Mouse (Mus musculus): ENCODE results near the gene Usp2. TPM values are rescaled to one million over a fixed set of nuclear protein-coding genes. Genes with fewer than 3 reads are reported as not detected.
A peak's percentile ranks its signal among the peaks of the same experiment; 100 is the strongest.

Gene Usp2
- polyA plus RNA-seq (2015; fragmentation: Nextera tagmentation; extraction: Ambion mirVana) = 48.5 and 66.0 TPM in 2 replicates

GRCm38 (mm10) chr9:44066785-44067225 lies at the start of gene Usp2:
Gene Usp2, plus strand, starts transcription at chr9:44067021.
- Histone ChIP-seq H3K36me3 (no peaks in the 10 kb centered on the region), H3K4me3 (peak within 1 kb of the TSS; percentile 58), H3K27me3 (replicated peaks) (no peaks in the 10 kb centered on the region), H3K4me2 (peak within 1 kb of the TSS; percentile 78), H3K27ac (replicated peaks) (peak within 1 kb of the TSS; percentile 8), H3K4me1 (peaks cover 44% of the 10 kb centered on the region), H3K9me3 (no peaks in the 10 kb centered on the region), H3K9ac (peak within 1 kb of the TSS; percentile 78)
- WGBS = under 1% methylated on average over 38 of the region's 38 CpGs
- ATAC-seq (ENCODE audit: extremely low read depth, insufficient number of reproducible peaks, low FRiP score, low TSS enrichment) = peak; percentile 84

GRCm38 (mm10) chr9:44017846-44018245 lies 49.0 kb upstream of the Usp2 start:
- H3K27ac ChIP-seq (replicated peaks) = no peak overlapping the region
- H3K9me3 ChIP-seq = no peaks in the 10 kb centered on the region
- 65% methylated on average over 5 of the region's 5 CpGs for WGBS

GRCm38 (mm10) chr9:44020001-44020400 lies 46.8 kb upstream of the Usp2 start:
- no peak overlapping the region for H3K4me2 ChIP-seq
- H3K9me3 ChIP-seq = no peaks in the 10 kb centered on the region
- H3K27me3 ChIP-seq (replicated peaks) = peaks cover 4% of the 10 kb centered on the region; the same call in 1 of the 2 replicates
- H3K9ac ChIP-seq = no peak overlapping the region
- H3K27ac ChIP-seq (replicated peaks) = no peak overlapping the region
- no peak for ATAC-seq (ENCODE audit: extremely low read depth, insufficient number of reproducible peaks, low FRiP score, low TSS enrichment)
- H3K4me3 ChIP-seq = no peak overlapping the region
- 61% methylated on average over 7 of the region's 7 CpGs for WGBS
- H3K36me3 ChIP-seq = no peaks in the 10 kb centered on the region
- H3K4me1 ChIP-seq = no peaks in the 10 kb centered on the region

More at GRCm38 (mm10) chr9:44017846-44018245, 49.0 kb upstream of the Usp2 start:
- peaks cover 4% of the 10 kb centered on the region; the same call in 1 of the 2 replicates for H3K27me3 ChIP-seq (replicated peaks)
- H3K4me3 ChIP-seq = no peak overlapping the region
- no peaks in the 10 kb centered on the region for H3K36me3 ChIP-seq
- no peak overlapping the region for H3K4me2 ChIP-seq
- no peak overlapping the region for H3K9ac ChIP-seq
- ATAC-seq (ENCODE audit: extremely low read depth, insufficient number of reproducible peaks, low FRiP score, low TSS enrichment) = no peak
- H3K4me1 ChIP-seq = peaks cover 4% of the 10 kb centered on the region; the same call in 1 of the 2 replicates

- H3K27ac ChIP-seq (replicated peaks) = no peak overlapping the region
- no peak overlapping the region for H3K4me3 ChIP-seq
- H3K9ac ChIP-seq = no peak overlapping the region
- H3K36me3 ChIP-seq = no peaks in the 10 kb centered on the region
- H3K27me3 ChIP-seq (replicated peaks) = peaks cover 4% of the 10 kb centered on the region; the same call in 1 of the 2 replicates
- no peak for ATAC-seq (ENCODE audit: extremely low read depth, insufficient number of reproducible peaks, low FRiP score, low TSS enrichment)
- H3K4me1 ChIP-seq = no peaks in the 10 kb centered on the region
- H3K9me3 ChIP-seq = no peaks in the 10 kb centered on the region
- 72% methylated on average over 8 of the region's 8 CpGs for WGBS
- H3K4me2 ChIP-seq = no peak overlapping the region
Observed at GRCm38 (mm10) chr9:44022100-44022847, 44.5 kb upstream of the Usp2 start.

- Histone ChIP-seq H3K36me3 (no peaks in the 10 kb centered on the region), H3K4me2 (no peak overlapping the region), H3K27me3 (replicated peaks) (peaks cover 4% of the 10 kb centered on the region; the same call in 1 of the 2 replicates), H3K9me3 (no peaks in the 10 kb centered on the region), H3K27ac (replicated peaks) (no peak overlapping the region), H3K4me1 (peaks cover 1% of the 10 kb centered on the region; the same call in 1 of the 2 replicates), H3K9ac (no peak overlapping the region), H3K4me3 (no peak overlapping the region)
- 74% methylated on average over 3 of the region's 3 CpGs for WGBS
- ATAC-seq (ENCODE audit: extremely low read depth, insufficient number of reproducible peaks, low FRiP score, low TSS enrichment) = no peak
Observed at GRCm38 (mm10) chr9:44024096-44024495, 42.7 kb upstream of the Usp2 start.

- 40% methylated on average over 5 of the region's 5 CpGs for WGBS
- Histone ChIP-seq H3K27me3 (replicated peaks) (no peaks in the 10 kb centered on the region; the same call in 1 of the 2 replicates), H3K9ac (no peak overlapping the region), H3K27ac (replicated peaks) (peak overlapping the region; percentile 41; the same call in 1 of the 2 replicates), H3K4me1 (peaks cover 10% of the 10 kb centered on the region; the same call in 1 of the 2 replicates), H3K36me3 (no peaks in the 10 kb centered on the region), H3K4me2 (no peak overlapping the region), H3K9me3 (no peaks in the 10 kb centered on the region), H3K4me3 (no peak overlapping the region)
- no peak for ATAC-seq (ENCODE audit: extremely low read depth, insufficient number of reproducible peaks, low FRiP score, low TSS enrichment)
Observed at GRCm38 (mm10) chr9:44029580-44030236, 37.1 kb upstream of the Usp2 start.

GRCm38 (mm10) chr9:44030646-44031045 lies 36.2 kb upstream of the Usp2 start:
- 0 out of 2 replicates have a peak overlapping the region, but pooled peaks have one; percentile 41 for H3K27ac ChIP-seq (replicated peaks)
- ATAC-seq (ENCODE audit: extremely low read depth, insufficient number of reproducible peaks, low FRiP score, low TSS enrichment) = no peak
- H3K9ac ChIP-seq = no peak overlapping the region
- no peak overlapping the region for H3K4me3 ChIP-seq
- H3K27me3 ChIP-seq (replicated peaks) = no peaks in the 10 kb centered on the region; the same call in 1 of the 2 replicates
- peaks cover 10% of the 10 kb centered on the region; the same call in 1 of the 2 replicates for H3K4me1 ChIP-seq
- H3K4me2 ChIP-seq = no peak overlapping the region
- no peaks in the 10 kb centered on the region for H3K9me3 ChIP-seq
- 76% methylated on average over 4 of the region's 4 CpGs for WGBS
- no peaks in the 10 kb centered on the region for H3K36me3 ChIP-seq

GRCm38 (mm10) chr9:44031079-44031478 lies 35.7 kb upstream of the Usp2 start:
- Histone ChIP-seq H3K36me3 (no peaks in the 10 kb centered on the region), H3K27me3 (replicated peaks) (no peaks in the 10 kb centered on the region; the same call in 1 of the 2 replicates), H3K4me1 (peaks cover 10% of the 10 kb centered on the region; the same call in 1 of the 2 replicates), H3K4me3 (no peak overlapping the region), H3K9me3 (no peaks in the 10 kb centered on the region), H3K9ac (no peak overlapping the region), H3K27ac (replicated peaks) (no peak overlapping the region), H3K4me2 (no peak overlapping the region)
- WGBS = 72% methylated on average over 5 of the region's 5 CpGs
- no peak for ATAC-seq (ENCODE audit: extremely low read depth, insufficient number of reproducible peaks, low FRiP score, low TSS enrichment)

GRCm38 (mm10) chr9:44031946-44032345 lies 34.9 kb upstream of the Usp2 start:
- Histone ChIP-seq H3K9ac (no peak overlapping the region), H3K36me3 (no peaks in the 10 kb centered on the region), H3K4me1 (peaks cover 10% of the 10 kb centered on the region; the same call in 1 of the 2 replicates), H3K4me3 (no peak overlapping the region), H3K4me2 (no peak overlapping the region), H3K27ac (replicated peaks) (no peak overlapping the region), H3K9me3 (no peaks in the 10 kb centered on the region), H3K27me3 (replicated peaks) (no peaks in the 10 kb centered on the region; the same call in 1 of the 2 replicates)
- ATAC-seq (ENCODE audit: extremely low read depth, insufficient number of reproducible peaks, low FRiP score, low TSS enrichment) = no peak
- WGBS = 67% methylated on average over 4 of the region's 4 CpGs

GRCm38 (mm10) chr9:44033317-44033716 lies 33.5 kb upstream of the Usp2 start:
- H3K4me1 ChIP-seq = peaks cover 10% of the 10 kb centered on the region; the same call in 1 of the 2 replicates
- H3K27me3 ChIP-seq (replicated peaks) = no peaks in the 10 kb centered on the region; the same call in 1 of the 2 replicates
- H3K4me2 ChIP-seq = no peak overlapping the region
- no peak overlapping the region for H3K27ac ChIP-seq (replicated peaks)
- no peak overlapping the region for H3K9ac ChIP-seq
- 79% methylated on average over 5 of the region's 5 CpGs for WGBS
- no peaks in the 10 kb centered on the region for H3K36me3 ChIP-seq
- no peak overlapping the region for H3K4me3 ChIP-seq
- no peak for ATAC-seq (ENCODE audit: extremely low read depth, insufficient number of reproducible peaks, low FRiP score, low TSS enrichment)
- H3K9me3 ChIP-seq = peaks cover 3% of the 10 kb centered on the region; the same call in 1 of the 2 replicates
